Mouse (Mus musculus) forebrain, embryonic 16.5 days (tissue): Measurements from ENCODE around the gene Heatr1. TPM values are rescaled to one million over a fixed set of nuclear protein-coding genes. Genes with fewer than 3 reads are reported as not detected.
"Not testable (repeated sequence)": the region's sequence is repeated elsewhere in the genome, so short reads cannot be mapped to it uniquely, and the experiment has no call there.

ENCODE experiments used
- ATAC-seq: fragments of 200-750 bp; cut with Nextera tagmentation; 2 replicates; pipeline ENCODE4 v1.8.0; 2017; ENCODE audit warnings: mild to moderate bottlenecking, moderate library complexity
- H3K27ac ChIP-seq: fragments of 300-500 bp; sonication (generic); 2 replicates; pipeline ENCODE4 v1.5.1; 2014; ENCODE audit warnings: low read length, control low read depth
- H3K27me3 ChIP-seq: fragments of 300-500 bp; sonication (generic); replicated peaks from 2 replicates; pipeline ENCODE4 v1.6.1; 2014; ENCODE audit warnings: low read length; ENCODE audit not compliant: control insufficient read depth, insufficient read depth
- H3K36me3 ChIP-seq: fragments of 300-500 bp; sonication (generic); 2 replicates; pipeline ENCODE4 v1.6.1; 2014; ENCODE audit not compliant: control insufficient read depth, insufficient read depth
- H3K4me1 ChIP-seq: fragments of 300-500 bp; sonication (generic); replicated peaks from 2 replicates; pipeline ENCODE4 v1.6.1; 2014; ENCODE audit warnings: low read length; ENCODE audit not compliant: control insufficient read depth, insufficient read depth
- H3K4me2 ChIP-seq: fragments of 300-500 bp; sonication (generic); 2 replicates; pipeline ENCODE4 v1.6.1; 2014; ENCODE audit warnings: mild to moderate bottlenecking, low read length, control low read depth
- H3K4me3 ChIP-seq: fragments of 300-500 bp; sonication (generic); replicated peaks from 2 replicates; pipeline ENCODE4 v1.5.1; 2014; ENCODE audit warnings: mild to moderate bottlenecking, low read length, control low read depth
- H3K9ac ChIP-seq: fragments of 300-500 bp; sonication (generic); replicated peaks from 2 replicates; pipeline ENCODE4 v1.6.1; 2014; ENCODE audit warnings: low read depth, low read length, control low read depth
- H3K9me3 ChIP-seq: fragments of 300-500 bp; sonication (generic); 2 replicates; pipeline ENCODE4 v1.6.1; 2016; ENCODE audit warnings: low read length; ENCODE audit not compliant: control insufficient read depth
- WGBS: fragments of 180-500 bp; shearing (Covaris S2); extraction: QIAGEN DNeasy Blood & Tissue Kit; methylation state at CpG from one replicate; pipeline ENCODE4 v1.1.7; 2014; 5-methylcytosine and 5-hydroxymethylcytosine counted together
- polyA plus RNA-seq: library from polyadenylated mRNA; unstranded; fragments of >200 nt; fragmentation: Nextera tagmentation; extraction: Ambion mirVana; gene quantifications from 2 replicates; pipeline ENCODE4 v1.2.1, GENCODE M21; 2015

The Heatr1 gene
- polyA plus RNA-seq, 1 experiment from 2014 or later, result 17.8 TPM

DNA sequence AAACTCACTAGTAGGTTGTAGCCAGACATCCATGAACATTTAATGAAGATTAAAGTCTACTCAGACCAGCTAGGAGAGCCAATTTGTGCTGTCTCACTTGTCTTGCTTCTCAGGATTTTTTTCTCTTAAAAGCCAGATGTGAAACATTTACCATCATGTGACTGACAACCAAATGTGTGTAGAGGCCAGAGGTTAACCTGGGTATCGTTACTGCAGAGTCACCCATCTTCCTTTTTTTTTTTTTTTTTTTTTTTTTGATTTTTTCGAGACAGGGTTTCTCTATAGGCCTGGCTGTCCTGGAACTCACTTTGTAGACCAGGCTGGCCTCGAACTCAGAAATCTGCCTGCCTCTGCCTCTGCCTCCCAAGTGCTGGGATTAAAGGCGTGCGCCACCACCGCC is 69.3 kb downstream of the Heatr1 start:
- H3K36me3 ChIP-seq, H3K27me3 ChIP-seq, H3K4me3 ChIP-seq, H3K9ac ChIP-seq, H3K9me3 ChIP-seq, H3K27ac ChIP-seq, H3K4me2 ChIP-seq, ATAC-seq: not testable (repeated sequence)
- H3K4me1 ChIP-seq, result peaks cover 11% of the 10 kb centered on the region
- WGBS, result 89% methylated on average over 6 of the region's 6 CpGs

GRCm38 (mm10) chr13:12464844-12465243 is 70.0 kb downstream of the Heatr1 start, which contains the start of gene Lgals8:
Gene Lgals8 (minus strand): TSS chr13:12464944.
- Histone ChIP-seq H3K4me1 (peaks cover 10% of the 10 kb centered on the region), H3K4me2 (no peak within 1 kb of the TSS), H3K9me3 (no peaks in the 10 kb centered on the region), H3K9ac (no peak within 1 kb of the TSS), H3K4me3 (no peak within 1 kb of the TSS), H3K36me3 (no peaks in the 10 kb centered on the region), H3K27ac (no peak within 1 kb of the TSS), H3K27me3 (no peaks in the 10 kb centered on the region)
- no peak for ATAC-seq
- 80% methylated on average over 1 of the region's 1 CpGs for WGBS

DNA sequence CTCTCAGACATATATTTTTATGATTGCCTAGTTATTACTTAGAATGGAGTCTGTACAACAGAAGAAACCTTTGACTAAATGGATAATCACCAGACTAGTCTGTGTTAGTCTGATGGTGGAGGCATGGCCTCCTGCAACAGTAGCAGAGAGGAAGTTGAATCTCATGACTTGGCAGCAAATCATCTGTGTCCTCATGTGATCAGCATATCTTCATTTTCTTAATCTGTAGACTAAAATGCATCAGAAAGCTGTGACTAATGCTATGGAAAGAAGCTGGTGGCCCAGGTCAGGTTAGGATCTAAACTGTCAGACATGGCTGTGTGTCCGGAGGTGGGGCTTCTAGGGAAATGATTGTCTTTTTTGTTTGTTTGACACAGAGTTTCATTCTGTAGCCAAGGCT is 73.7 kb downstream of the Heatr1 start:
- Histone ChIP-seq H3K27me3 (0 out of 2 replicates have a peak, but pooled peaks cover 2% of the 10 kb centered on the region), H3K9me3 (no peaks in the 10 kb centered on the region), H3K36me3 (no peaks in the 10 kb centered on the region), H3K4me1 (peaks cover under 1% of the 10 kb centered on the region; the same call in 1 of the 2 replicates), H3K9ac (no peak overlapping the region), H3K27ac (no peak overlapping the region), H3K4me3 (no peak overlapping the region), H3K4me2 (no peak overlapping the region)
- WGBS, result 94% methylated on average over 1 of the region's 1 CpGs
- no peak for ATAC-seq

DNA sequence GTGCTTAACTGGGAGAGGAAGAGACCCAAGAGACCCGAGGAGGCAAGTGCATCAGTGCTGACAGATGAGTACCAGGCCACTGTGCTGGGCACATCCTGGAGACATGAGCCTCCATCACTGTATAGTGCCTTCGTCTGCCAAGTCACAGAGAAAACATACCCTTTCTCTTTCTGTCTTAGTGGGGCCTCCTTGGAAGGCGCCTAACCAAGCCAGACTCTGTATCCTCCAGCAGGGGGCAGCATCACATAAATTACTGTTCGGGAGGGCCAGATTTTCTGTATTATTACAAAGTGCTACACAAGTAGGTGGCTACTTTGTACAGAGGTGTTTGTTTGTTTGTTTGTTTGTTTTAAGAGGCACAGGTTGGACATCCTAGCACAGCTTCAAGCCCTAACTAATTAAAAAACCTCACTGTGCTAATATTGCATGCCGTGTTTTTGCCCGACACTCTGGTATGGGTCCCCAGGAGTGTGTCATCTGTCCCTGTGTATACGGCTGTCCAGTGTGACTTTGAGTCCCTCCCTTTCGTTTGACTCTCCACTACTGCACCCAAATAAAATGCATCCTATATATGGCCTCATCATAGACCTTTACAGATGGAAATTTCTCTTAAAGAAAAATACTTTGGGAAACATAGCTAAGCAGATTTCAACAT is 79.0 kb downstream of the Heatr1 start:
- Histone ChIP-seq H3K36me3 (no peaks in the 10 kb centered on the region), H3K4me1 (peaks cover 2% of the 10 kb centered on the region), H3K27me3 (0 out of 2 replicates have a peak, but pooled peaks cover 2% of the 10 kb centered on the region), H3K4me3 (no peak overlapping the region), H3K4me2 (no peak overlapping the region), H3K27ac (no peak overlapping the region), H3K9me3 (no peaks in the 10 kb centered on the region), H3K9ac (0 out of 2 replicates have a peak overlapping the region, but pooled peaks have one; percentile 37)
- 33% methylated on average over 8 of the region's 8 CpGs for WGBS
- ATAC-seq, result peak; percentile 93

DNA sequence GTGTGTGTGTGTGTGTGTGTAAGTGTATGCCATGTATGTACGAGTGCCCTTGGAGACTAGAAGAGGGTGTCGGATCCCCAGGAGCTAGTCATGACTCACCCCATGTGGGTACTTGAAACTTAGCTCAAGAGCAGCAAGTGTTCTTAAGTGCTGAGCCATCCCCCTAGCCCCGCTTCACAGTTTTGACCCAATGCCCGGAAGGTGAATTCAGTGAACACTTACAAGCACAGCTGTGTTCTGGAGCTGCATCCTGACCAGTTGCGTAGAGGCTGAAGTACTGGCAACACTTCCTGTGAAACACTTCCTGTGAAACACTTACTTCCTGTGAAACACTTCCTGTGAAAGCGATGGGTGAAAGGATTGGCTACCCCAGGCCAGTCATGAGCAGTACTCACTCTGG is 80.4 kb downstream of the Heatr1 start:
- Histone ChIP-seq H3K4me3 (no peak overlapping the region), H3K27ac (no peak overlapping the region), H3K9ac (no peak overlapping the region), H3K27me3 (0 out of 2 replicates have a peak, but pooled peaks cover 2% of the 10 kb centered on the region), H3K4me2 (no peak overlapping the region), H3K36me3 (no peaks in the 10 kb centered on the region), H3K4me1 (peaks cover 2% of the 10 kb centered on the region), H3K9me3 (no peaks in the 10 kb centered on the region)
- ATAC-seq, result no peak
- 88% methylated on average over 6 of the region's 6 CpGs for WGBS

DNA sequence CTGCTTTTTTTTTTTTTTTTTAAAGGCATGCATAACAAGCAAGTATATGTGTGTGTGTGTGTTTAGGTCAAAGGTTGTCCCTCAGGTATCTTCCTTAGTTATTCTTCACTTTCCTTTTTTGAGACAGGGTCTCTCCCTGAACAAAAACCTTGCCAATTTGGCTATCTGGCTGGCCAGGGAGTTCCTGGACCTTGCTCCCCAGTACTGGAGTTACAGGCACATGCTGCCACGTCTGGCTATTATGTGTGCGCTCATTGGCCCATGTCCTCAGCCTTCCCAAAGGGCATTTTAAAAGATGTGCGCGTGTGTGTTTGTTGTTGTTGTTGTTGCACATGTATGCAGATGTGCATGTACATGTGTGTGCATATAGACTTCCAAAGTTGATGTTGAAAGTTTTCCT is 82.1 kb downstream of the Heatr1 start:
- Histone ChIP-seq H3K27ac (no peak overlapping the region), H3K9me3 (no peaks in the 10 kb centered on the region), H3K9ac (no peak overlapping the region), H3K36me3 (no peaks in the 10 kb centered on the region), H3K4me2 (no peak overlapping the region), H3K4me3 (no peak overlapping the region), H3K27me3 (no peaks in the 10 kb centered on the region), H3K4me1 (peaks cover 2% of the 10 kb centered on the region)
- 87% methylated on average over 4 of the region's 4 CpGs for WGBS
- no peak for ATAC-seq

GRCm38 (mm10) chr13:12478301-12478700 is 83.5 kb downstream of the Heatr1 start:
- ATAC-seq, result no peak
- H3K9me3 ChIP-seq, result no peaks in the 10 kb centered on the region
- H3K4me2 ChIP-seq, result no peak overlapping the region
- no peak overlapping the region for H3K4me3 ChIP-seq
- H3K36me3 ChIP-seq, result no peaks in the 10 kb centered on the region
- no peaks in the 10 kb centered on the region for H3K27me3 ChIP-seq
- H3K4me1 ChIP-seq, result peaks cover 2% of the 10 kb centered on the region
- 81% methylated on average over 15 of the region's 15 CpGs for WGBS
- no peak overlapping the region for H3K9ac ChIP-seq
- H3K27ac ChIP-seq, result no peak overlapping the region

- Histone ChIP-seq H3K36me3 (no peaks in the 10 kb centered on the region), H3K27me3 (no peaks in the 10 kb centered on the region), H3K9ac (no peak overlapping the region), H3K27ac (no peak overlapping the region), H3K4me2 (no peak overlapping the region), H3K4me3 (no peak overlapping the region), H3K4me1 (no peaks in the 10 kb centered on the region), H3K9me3 (no peaks in the 10 kb centered on the region)
- 76% methylated on average over 6 of the region's 6 CpGs for WGBS
- ATAC-seq, result no peak
Observed at GRCm38 (mm10) chr13:12479802-12480201, 85.0 kb downstream of the Heatr1 start.

DNA sequence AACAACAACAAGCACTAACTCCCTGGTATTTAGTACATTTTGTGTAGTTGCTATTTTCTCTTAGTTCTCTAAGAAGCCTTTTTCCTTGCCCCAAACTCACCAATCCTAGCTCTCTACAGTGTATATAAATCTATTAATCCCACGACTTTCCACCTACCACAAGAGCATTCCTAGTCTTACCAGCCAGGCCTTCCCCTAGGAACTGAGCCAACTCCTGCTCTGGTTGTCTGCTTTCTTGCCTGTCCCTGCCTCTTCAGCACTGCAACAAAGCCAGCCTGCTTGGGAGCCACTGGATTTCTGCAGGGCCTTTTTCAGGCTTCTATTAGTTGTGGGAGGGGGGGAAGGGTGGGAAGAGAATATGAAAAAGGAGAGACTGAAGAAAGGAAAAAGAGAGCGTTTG is 90.4 kb downstream of the Heatr1 start:
- H3K27ac ChIP-seq, result no peak overlapping the region
- H3K9me3 ChIP-seq, result no peaks in the 10 kb centered on the region
- H3K9ac ChIP-seq, result no peak overlapping the region
- H3K4me1 ChIP-seq, result no peaks in the 10 kb centered on the region
- H3K4me2 ChIP-seq, result no peak overlapping the region
- no peaks in the 10 kb centered on the region for H3K27me3 ChIP-seq
- peak; percentile 49; the same call in 1 of the 2 replicates for ATAC-seq
- H3K4me3 ChIP-seq, result no peak overlapping the region
- no peaks in the 10 kb centered on the region for H3K36me3 ChIP-seq
- 47% methylated on average over 2 of the region's 2 CpGs for WGBS

DNA sequence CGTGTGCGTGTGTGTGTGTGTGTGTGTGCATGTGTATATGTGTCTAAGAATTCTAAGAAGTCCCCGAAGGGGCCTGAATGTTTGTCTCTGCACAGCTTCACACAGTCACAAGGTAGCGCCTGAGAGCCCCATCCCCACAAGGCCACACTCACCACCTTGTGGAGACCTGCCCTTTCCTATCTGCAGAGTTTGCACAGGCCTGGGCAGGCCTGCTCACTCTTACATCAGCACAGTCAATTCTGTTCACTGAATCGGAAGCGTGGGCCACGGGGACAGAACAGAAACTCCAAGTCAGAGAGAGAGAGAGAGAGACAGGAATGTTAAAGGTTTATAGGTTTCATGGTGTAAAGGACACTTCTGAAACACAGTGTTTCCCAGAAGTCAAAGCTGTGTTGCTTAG is 90.8 kb downstream of the Heatr1 start:
- no peak for ATAC-seq
- Histone ChIP-seq H3K27ac (no peak overlapping the region), H3K9ac (no peak overlapping the region), H3K27me3 (no peaks in the 10 kb centered on the region), H3K4me2 (no peak overlapping the region), H3K4me1 (no peaks in the 10 kb centered on the region), H3K9me3 (no peaks in the 10 kb centered on the region), H3K36me3 (no peaks in the 10 kb centered on the region), H3K4me3 (no peak overlapping the region)
- WGBS, result 68% methylated on average over 7 of the region's 7 CpGs
